Mouse (Mus musculus): ENCODE data around the gene Shld2.

Shld2 gene

DNA sequence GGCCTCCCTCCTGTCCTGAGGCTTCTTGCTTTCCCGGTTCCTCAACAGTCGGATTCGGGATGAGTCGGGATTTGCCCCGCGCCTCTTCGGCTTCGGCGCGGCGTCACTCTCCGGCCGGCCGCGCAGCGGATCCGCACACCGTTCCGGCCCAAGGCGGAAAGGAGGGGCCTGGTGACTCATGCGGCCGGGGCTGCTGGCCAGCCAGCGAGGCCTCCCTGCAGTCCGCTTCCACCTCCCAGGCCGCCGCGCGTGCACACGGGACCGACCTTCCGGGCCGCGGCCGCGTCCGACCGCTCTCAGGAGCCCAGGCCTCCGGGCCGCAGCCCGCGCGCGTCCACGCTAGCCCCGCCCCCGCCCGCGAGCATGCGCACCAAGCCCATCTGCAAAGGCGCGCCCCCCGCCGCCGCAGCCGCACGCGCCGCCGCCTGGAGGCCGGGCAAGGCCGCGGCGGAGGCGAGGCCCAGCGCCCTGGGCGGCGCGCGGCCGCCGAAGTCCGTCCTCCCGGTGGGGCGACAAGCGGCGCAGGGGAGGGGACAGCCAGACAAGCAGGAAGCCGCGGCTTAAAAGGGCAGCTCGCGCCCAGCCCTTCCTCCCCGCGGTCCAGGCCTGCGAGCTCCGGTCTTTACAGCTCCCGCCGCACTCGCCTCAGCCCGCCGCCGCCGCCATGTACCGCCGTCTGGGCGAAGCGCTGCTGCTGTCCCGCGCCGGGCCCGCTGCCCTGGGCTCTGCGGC lies at the start of gene Shld2, which contains the start of gene Glud1:
Gene Shld2, minus strand, starts transcription at position 260 of the 732 bp plus-strand sequence.
Gene Glud1, plus strand, starts transcription at position 494 of the 732 bp plus-strand sequence.
- DNase-seq, result peak; percentile 96

DNA sequence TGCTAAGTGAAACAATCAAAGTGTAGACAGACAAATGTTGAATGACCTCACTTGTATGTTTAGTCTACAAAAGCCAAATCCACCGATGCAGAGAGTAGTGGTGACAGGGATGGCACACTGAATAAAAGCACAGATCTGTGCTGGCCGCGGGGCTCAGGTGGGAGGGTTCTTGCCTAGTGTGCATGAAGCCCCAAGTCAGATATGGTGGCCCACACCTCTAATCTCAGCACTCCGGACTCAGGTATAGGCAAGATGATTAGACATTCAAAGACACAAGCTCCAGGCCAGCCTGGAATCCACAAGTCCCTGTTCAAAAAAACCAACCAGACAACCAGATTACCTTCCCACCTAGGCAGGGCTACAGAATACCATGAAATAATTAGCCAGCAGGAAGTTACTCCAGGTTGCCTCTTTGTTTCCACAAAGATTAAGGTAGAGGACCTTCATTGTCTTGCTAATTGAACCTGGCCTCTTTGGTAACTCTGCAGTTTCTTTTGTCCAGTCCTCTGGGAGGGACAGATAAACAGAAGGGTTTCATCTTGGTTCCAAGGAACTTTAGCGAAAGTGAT lies 49.5 kb upstream of the Shld2 start:
- no peak for DNase-seq

DNA sequence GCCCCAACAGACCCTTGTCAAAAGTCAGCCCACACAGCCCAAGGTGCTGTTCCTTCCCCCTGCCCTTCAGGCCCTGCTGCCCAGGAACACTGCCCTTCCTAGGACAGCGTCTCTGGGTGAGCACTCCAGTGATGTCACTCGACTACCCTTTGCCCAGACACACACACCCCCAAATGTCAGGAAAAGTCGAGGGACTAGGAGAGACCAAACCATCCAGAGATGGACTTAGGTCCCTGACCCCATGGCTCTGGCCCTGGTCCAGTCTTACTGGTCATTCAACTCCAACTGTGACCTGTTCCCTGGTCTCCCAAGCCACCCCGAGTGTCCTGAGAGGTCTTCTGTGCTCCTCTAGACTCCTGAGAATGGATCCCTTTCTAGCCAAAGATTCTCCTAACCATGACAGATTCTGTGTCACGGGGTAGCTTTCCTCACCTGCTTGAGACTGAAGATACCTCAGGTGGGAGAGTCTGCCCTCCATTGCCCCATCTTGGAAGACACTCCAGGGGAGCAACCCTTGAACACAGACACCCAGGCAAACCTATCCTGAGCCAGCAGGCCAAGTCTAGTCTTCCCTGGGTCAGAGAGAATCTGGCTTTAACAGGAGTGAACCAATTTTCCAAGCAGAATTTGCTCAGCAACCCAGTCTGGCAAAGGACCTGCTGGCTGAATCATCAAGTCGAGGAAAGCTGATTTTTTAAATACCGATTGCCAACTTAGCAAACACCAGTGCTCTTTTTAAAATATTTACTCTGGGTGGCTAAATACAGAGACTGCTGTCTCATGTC lies 47.6 kb upstream of the Shld2 start:
- DNase-seq, result no peak

DNA sequence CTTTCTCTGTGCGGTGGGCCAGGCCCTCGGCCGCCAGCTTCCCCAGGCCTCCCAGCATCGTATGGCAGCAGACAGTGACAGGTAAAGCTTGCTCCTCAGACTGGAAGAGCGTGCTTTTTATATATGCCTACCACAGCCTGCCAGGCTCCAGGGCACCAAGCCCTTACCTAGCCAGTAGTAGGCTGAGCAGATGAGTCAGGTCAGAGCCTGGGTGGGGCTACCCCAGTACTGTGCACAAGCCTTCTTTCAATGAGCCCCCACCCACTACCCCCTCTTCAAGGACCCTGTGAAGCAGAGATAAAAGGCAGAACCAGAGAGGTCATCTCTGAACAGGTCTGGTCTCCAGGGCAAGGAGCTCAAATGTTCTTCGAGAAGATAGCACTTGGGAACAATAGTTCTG lies 45.0 kb upstream of the Shld2 start, which contains the start of gene Fam25c:
Gene Fam25c, minus strand, starts transcription at position 133 of the 400 bp plus-strand sequence.
- DNase-seq, result no peak

DNA sequence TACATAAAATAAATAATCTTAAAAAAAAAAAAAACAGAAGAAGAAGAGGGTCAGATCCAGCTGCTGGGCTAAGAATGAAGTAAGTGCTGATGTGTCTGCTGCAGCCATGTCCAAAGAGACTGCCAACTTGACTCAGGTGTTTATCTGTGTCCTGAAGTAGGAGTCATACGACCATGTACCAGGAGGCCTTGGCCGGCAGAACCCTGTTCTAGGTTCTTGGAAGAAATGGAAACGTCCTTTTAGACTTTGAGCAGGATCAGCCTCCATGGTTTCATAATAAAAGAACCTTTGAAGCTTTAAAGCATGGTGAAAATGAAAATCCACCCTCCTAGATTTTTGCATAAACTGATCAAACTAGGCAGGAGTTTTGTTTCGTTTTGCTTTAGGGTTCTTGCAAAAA lies 44.2 kb upstream of the Shld2 start:
- no peak for DNase-seq

GRCm38 (mm10) chr14:34353326-34353725 lies 43.0 kb upstream of the Shld2 start:
- no peak for DNase-seq

DNA sequence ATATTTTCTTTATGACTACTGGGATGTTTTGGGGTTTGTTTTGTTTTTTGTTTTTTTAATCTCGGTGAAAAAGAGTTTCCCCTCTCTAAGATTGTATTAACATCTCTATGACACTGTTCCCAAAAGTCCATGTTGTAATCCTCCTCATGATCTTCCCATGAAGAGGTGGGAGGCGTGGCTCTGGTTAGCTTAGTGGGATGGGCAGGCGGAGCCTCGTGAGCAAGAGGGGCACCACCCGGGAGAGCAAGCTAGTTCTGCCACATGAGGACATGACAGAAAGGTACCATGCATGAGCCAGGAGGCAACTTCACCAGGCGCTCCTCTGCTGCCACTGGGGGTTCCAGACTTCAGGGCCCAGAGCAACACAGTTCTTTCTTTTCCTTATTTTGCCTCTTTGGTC lies 42.2 kb upstream of the Shld2 start:
- DNase-seq, result no peak

GRCm38 (mm10) chr14:34351660-34352059 lies 41.4 kb upstream of the Shld2 start:
- DNase-seq, result no peak

GRCm38 (mm10) chr14:34349007-34349406 lies 38.7 kb upstream of the Shld2 start:
- no peak for DNase-seq

DNA sequence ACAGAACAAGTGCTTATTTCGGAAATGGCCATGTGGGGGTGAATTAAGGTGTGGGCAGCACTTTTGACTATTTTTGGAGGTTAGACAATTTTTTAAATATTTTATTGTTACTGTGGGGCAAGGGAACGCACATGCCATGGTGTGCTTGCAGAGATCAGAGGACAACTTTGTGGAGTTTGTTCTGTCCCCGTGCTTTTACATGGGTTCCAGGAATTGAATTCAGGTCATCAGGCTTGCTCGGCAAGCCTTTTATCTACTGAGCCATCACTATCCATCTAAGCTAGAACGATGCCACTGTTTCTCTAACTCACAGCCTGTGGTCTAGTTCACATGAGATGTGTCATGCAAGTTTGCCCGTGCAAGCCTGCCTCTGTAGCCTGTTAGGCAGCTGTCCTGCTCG lies 38.0 kb upstream of the Shld2 start:
- no peak for DNase-seq

DNA sequence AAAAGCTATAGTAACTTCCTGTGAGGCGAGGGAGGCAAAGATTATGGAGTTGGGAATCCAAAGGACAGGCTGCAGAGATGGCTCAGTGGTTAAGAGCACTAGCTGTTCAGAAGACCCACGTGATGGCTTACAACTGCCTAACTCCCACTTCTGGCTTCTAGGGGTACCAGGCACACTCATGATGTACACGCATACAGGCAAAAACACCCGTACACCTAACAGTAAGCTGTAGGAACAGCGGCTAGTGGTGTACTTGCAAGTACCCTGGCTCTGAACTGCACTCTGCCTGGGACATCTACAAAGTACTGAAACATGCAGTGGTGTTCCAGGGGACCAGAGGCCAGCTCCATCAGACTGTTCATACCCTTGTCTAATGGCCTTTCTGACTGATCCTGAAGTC lies 36.8 kb upstream of the Shld2 start:
- DNase-seq, result no peak

DNA sequence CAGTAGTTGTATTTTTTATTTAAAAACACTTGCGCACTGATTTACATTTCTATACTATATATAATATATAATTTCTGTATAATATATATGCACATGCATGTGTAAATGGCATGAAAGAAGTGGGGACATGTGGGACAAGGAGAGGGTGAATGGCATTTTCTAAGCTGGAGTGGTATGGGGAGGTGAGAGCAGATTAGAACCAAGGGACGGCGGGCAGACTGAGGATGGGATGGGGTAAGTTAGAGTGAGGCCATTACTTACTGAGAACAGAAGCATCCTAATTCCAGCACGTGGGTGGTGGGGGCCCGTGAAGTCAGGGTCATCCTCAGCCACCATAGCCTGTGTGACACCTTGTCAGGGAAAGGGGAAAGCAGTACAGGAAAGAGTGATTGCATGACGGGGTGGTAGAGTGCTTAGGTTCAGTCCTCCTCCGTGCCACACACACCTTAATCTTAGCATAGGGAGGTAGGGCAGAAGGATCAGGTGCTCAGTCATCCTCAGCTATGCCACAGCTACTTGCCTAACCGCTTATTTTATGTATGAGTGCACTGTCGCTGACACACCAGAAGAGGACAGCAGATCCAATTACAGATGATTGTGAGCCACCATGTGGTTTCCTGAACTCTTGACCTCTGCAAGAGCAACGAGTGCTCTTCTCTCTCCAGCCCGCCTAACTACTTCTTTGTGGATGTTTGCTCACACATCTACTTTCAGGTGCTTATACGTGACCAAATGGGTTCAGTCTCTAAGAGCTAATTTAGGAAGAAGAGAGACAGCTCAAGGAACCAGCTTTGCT lies 35.7 kb upstream of the Shld2 start:
- no peak for DNase-seq

DNA sequence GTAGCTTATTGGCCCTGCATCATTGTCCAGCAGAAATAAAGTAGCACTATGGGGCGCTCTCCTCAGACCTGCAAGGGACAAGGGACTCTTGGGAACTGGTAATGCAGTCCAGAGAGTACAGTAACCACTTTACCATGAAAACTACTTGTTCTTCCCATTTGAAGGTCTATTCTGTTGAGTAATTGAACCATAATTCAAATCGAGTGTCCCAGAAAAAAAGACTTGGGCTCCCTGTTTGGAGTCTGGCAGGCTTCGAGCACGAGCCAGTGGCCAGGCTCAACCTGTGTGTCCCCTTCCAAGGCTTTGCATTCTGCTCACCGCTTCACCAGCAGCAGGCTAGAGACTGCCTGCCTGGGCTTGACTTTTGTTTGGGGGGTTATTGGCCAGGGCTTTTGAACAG lies 34.1 kb upstream of the Shld2 start:
- no peak for DNase-seq

DNA sequence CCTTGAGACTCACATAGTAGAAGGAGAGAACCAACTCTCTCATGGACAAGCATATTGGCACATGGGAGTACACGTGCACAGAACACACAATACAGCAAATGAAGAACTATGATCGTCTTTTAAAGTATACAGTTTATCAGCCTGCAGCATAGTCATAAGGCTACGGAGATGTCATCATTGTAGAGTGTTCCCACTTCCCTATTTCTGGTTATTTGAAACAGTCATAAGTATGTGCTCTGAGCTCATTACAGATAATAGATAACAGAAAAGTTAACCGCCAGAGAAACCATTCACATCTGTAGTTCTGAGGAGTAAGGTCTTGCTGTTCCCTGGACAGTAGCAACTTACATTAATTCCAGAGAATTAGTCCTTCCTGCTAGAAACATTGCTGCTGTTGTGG lies 32.8 kb upstream of the Shld2 start:
- no peak for DNase-seq

GRCm38 (mm10) chr14:34341993-34342392 lies 31.7 kb upstream of the Shld2 start:
- no peak for DNase-seq

- DNase-seq, result no peak
Observed at GRCm38 (mm10) chr14:34339446-34339845, 29.2 kb upstream of the Shld2 start.

DNA sequence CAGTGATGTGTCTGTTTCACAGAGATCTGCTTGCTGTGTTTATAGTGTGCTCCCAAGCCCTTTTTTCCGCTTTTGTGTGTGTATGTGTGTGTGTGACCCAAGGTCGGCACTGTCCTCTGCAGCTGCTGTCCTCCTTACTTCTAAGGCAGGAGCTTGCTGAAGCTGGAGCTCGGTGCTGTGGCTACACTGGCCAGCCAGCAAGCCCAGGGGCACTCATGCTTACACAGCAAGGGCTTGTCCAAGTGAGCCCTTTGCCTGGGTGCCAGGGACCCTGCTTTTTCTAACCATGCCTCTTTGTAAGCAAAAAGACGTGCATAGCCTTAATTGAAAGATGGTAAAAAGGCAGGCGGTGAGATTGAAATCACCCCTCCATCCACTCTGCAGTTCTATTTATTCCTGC lies 22.2 kb upstream of the Shld2 start:
- DNase-seq, result peak; percentile 36

- peak; percentile 16 for DNase-seq
Observed at GRCm38 (mm10) chr14:34331886-34332285, 21.6 kb upstream of the Shld2 start.

- no peak for DNase-seq
Observed at GRCm38 (mm10) chr14:34330657-34331158, 20.4 kb upstream of the Shld2 start.

DNA sequence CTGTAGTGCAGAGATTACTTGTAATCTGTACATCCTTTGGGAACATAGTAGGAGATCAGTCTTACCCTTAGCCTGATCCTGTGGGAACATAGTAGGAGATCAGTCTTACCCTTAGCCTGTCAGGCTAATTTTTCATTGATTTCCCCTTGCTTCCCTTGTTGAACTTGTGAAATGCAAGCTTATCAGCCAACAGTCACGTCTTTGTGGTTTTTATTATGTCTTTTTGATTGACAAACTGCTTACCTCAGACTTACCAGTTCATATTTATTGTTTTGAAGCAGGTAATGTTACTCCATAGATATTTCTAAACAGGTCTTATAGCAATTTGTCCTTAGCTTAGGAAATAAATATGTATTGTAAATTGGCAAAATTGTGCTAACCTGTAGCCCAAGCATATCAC lies 17.3 kb upstream of the Shld2 start:
- DNase-seq, result no peak

DNA sequence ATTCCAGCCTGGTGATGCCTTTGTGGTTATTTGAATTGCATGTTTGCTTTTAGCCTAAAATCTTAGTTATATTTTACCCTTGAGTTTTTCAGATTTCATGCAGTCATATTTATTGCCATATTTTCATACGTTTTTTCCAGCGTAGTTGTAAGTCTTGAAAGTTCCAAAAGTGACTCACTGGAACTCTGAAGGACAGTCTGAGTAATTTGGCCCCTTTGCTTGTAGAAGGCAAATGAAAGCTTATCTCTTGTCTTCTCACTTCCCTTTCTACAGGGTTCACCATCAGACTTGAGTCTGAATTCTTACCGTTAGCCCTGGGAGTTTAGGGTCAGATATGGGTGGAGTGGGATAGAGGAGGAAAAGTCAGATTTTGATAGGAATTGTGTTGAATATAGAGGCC lies 16.3 kb upstream of the Shld2 start:
- DNase-seq, result no peak

- DNase-seq, result no peak
Observed at GRCm38 (mm10) chr14:34323576-34324085, 13.3 kb upstream of the Shld2 start.

GRCm38 (mm10) chr14:34318113-34318512 lies 7.8 kb upstream of the Shld2 start:
- DNase-seq, result no peak
